Mouse (Mus musculus): ENCODE measurements around the gene Vezf1. TPM values are rescaled to one million over a fixed set of nuclear protein-coding genes. Genes with fewer than 3 reads are reported as not detected.

Vezf1 gene
- polyA plus RNA-seq, 1 experiment from 2014 or later = 70.1 TPM

DNA sequence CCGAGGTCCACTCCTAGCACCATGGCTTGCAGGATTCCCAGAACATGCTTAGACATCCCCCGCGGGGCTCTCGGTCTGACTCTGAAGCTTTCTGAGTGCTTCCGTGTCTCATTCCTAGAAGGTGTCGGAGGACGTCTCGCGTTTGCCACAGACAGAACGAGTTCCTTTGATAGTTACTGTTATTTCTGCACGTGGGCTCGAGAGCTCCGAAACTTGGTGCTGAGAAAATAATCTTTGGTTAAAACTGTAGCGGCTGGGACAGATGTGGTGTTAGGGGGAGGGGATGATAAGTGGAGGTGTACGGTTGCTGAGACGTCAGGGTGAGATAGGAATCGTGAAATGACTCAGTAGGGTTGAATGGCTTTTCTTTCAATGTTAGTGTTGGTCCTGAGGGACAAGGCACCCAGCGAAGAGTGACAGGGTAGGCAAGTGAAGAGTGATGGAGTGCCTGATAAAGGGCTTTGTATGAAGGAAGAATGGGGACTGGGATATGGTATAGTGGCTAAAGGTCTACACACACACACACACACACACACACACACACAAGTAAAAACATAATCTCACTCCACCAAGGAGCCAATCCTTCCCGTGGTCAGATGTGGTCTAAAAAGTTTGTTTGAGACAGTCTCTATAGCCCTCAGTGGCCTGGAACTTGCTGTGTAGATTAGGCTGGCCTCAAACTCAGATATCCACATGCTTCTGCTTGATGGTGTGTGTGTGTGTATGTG, 35.3 kb downstream of the Vezf1 start:
- H3K9ac ChIP-seq (replicated peaks) = no peak overlapping the region
- H3K9me3 ChIP-seq = no peaks in the 10 kb centered on the region
- H3K4me2 ChIP-seq (replicated peaks) = no peak overlapping the region
- 91% methylated on average over 19 of the region's 19 CpGs for WGBS
- peaks cover 50% of the 10 kb centered on the region for H3K4me1 ChIP-seq (replicated peaks)
- H3K27me3 ChIP-seq = 0 out of 2 replicates have a peak, but pooled peaks cover 3% of the 10 kb centered on the region
- no peak for ATAC-seq
- H3K4me3 ChIP-seq (replicated peaks) = no peak overlapping the region
- no peak overlapping the region for H3K27ac ChIP-seq
- H3K36me3 ChIP-seq = no peaks in the 10 kb centered on the region

DNA sequence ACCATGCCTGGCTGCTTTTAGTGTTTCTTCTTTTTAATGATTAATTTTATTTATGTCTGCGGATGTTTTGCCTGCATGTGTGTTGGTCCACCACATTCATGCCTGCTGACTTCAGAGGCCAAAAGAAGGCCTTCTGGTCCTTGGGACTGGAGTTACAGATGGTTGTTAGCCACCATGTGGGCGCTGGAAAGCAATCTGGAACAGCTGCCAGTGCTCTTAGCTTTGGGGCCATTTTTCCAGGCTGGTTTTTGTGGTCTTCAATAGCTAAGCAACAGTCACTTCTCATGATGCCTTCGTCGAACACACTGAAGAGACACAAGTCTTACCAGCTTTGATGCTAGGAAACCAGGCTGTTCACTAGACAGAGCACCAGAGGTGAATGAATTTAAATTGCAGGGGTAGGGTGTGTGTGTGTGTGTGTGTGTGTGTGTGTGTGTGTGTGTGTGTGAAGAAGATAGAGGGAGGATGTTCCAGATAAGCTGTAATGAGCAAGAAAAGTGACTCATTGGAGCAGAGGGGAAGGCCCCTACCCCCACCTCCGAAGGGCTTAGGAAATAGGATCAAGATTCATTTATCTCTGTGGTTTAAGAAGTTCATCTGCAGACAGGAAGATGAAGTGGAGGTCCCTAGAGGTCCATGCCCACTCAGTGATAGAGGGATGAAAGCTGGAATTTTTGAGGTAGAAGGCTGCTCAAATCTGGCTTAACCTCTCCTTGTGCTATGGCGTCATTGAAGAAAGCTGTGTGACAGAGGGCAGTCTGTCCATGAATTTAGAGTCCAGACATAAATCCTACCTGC, 37.6 kb downstream of the Vezf1 start:
- no peak for ATAC-seq
- WGBS = 77% methylated on average over 6 of the region's 6 CpGs
- peaks cover 45% of the 10 kb centered on the region for H3K4me1 ChIP-seq (replicated peaks)
- H3K27me3 ChIP-seq = no peaks in the 10 kb centered on the region
- H3K36me3 ChIP-seq = no peaks in the 10 kb centered on the region
- H3K27ac ChIP-seq = no peak overlapping the region
- no peak overlapping the region for H3K4me3 ChIP-seq (replicated peaks)
- H3K9me3 ChIP-seq = no peaks in the 10 kb centered on the region
- H3K4me2 ChIP-seq (replicated peaks) = no peak overlapping the region
- H3K9ac ChIP-seq (replicated peaks) = no peak overlapping the region

DNA sequence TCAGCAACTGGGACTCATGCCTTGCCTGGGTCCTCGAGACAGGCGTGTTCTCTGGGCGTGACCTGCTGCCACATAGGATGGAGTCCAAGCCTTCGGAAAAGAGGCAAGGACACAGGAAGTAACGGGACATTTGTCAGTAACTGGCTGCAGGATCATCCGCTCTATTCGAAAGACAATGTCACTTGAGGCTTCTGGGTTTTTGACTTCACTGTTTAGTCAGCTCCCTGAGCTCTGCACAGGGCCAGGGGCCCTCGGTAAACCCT, 38.1 kb downstream of the Vezf1 start:
- H3K27ac ChIP-seq = no peak overlapping the region
- H3K9me3 ChIP-seq = no peaks in the 10 kb centered on the region
- H3K27me3 ChIP-seq = no peaks in the 10 kb centered on the region
- WGBS = 76% methylated on average over 8 of the region's 8 CpGs
- no peaks in the 10 kb centered on the region for H3K36me3 ChIP-seq
- H3K9ac ChIP-seq (replicated peaks) = no peak overlapping the region
- H3K4me1 ChIP-seq (replicated peaks) = peaks cover 40% of the 10 kb centered on the region
- no peak overlapping the region for H3K4me2 ChIP-seq (replicated peaks)
- H3K4me3 ChIP-seq (replicated peaks) = no peak overlapping the region
- no peak for ATAC-seq

DNA sequence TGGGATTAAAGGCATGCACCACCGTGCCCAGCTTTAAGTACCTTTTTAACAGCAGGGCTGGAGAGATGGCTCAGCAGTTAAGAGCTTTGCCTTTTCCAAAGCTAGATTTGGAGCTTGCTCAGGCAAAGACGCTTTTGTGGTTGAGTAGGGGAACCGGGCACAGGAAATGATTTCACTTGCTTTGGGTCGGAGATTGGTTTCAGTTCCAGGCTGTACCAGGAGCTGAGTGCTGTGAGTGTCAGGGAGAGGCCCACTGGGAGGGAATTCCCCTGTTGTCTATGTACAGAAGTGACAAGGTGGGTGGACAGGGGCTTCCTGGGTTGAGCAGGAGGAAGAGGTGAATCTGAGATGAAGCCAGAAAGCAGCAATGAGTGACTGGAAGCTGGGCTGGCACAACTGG, 39.3 kb downstream of the Vezf1 start:
- H3K27me3 ChIP-seq = no peaks in the 10 kb centered on the region
- ATAC-seq = no peak
- no peaks in the 10 kb centered on the region for H3K9me3 ChIP-seq
- H3K4me1 ChIP-seq (replicated peaks) = peaks cover 41% of the 10 kb centered on the region
- WGBS = 85% methylated on average over 4 of the region's 4 CpGs
- H3K27ac ChIP-seq = no peak overlapping the region
- no peak overlapping the region for H3K4me2 ChIP-seq (replicated peaks)
- H3K36me3 ChIP-seq = no peaks in the 10 kb centered on the region
- no peak overlapping the region for H3K9ac ChIP-seq (replicated peaks)
- no peak overlapping the region for H3K4me3 ChIP-seq (replicated peaks)

DNA sequence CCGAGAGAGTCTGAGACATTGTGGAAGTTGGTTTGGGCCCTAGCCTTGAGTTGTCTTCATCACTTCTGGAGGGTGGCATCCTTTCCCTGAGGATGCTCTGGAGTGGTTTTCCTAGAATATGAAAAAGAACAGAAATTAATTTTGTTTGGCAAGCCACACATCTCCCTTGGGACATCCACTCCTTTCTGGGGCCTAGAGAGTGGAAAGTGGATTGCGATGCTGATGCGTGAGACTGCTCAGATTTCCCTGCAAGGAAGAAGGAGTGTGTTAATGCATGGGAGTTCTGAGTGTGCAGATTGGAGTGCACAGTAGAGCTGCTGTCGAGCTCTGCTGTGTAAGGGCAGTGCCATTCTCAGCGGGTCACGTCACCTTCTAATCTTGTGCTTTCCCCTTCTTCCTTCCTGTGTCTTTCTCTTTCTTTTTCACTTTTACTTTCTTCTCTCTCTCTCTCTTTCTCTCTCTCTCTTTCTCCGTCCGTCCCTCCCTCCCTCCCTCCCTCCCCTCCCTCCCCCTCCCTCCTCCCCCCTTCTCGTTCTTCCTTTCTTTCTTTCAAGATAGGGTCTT, 42.0 kb downstream of the Vezf1 start:
- ATAC-seq = no peak
- H3K4me1 ChIP-seq (replicated peaks) = peaks cover 56% of the 10 kb centered on the region
- H3K4me3 ChIP-seq (replicated peaks) = no peak overlapping the region
- no peak overlapping the region for H3K27ac ChIP-seq
- no peaks in the 10 kb centered on the region for H3K9me3 ChIP-seq
- WGBS = 71% methylated on average over 9 of the region's 9 CpGs
- no peaks in the 10 kb centered on the region for H3K27me3 ChIP-seq
- H3K9ac ChIP-seq (replicated peaks) = no peak overlapping the region
- no peak overlapping the region for H3K4me2 ChIP-seq (replicated peaks)
- no peaks in the 10 kb centered on the region for H3K36me3 ChIP-seq

DNA sequence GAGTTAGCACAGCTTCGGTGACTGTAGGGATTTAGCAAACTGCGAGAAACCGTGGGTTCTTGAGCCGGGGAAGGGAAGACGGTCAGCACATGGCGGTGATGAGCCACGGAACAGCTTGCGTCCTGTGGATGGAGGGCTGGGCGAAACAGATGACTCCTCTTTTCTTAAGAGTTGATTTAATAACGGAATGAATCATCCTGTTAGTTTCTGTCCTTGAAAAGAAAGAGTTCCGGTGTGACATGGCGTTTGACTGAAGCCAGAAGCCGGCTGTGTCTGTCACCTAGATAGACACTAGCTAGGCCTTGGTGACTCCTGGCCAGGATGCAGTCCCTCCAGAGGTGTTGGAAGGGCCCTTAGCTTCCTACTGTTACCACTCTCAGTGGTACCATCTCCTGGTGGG, 44.0 kb downstream of the Vezf1 start:
- peaks cover 56% of the 10 kb centered on the region for H3K4me1 ChIP-seq (replicated peaks)
- H3K27ac ChIP-seq = no peak overlapping the region
- H3K27me3 ChIP-seq = no peaks in the 10 kb centered on the region
- no peak overlapping the region for H3K4me3 ChIP-seq (replicated peaks)
- H3K36me3 ChIP-seq = no peaks in the 10 kb centered on the region
- H3K9ac ChIP-seq (replicated peaks) = no peak overlapping the region
- no peaks in the 10 kb centered on the region for H3K9me3 ChIP-seq
- no peak overlapping the region for H3K4me2 ChIP-seq (replicated peaks)
- ATAC-seq = no peak
- WGBS = 55% methylated on average over 13 of the region's 13 CpGs

DNA sequence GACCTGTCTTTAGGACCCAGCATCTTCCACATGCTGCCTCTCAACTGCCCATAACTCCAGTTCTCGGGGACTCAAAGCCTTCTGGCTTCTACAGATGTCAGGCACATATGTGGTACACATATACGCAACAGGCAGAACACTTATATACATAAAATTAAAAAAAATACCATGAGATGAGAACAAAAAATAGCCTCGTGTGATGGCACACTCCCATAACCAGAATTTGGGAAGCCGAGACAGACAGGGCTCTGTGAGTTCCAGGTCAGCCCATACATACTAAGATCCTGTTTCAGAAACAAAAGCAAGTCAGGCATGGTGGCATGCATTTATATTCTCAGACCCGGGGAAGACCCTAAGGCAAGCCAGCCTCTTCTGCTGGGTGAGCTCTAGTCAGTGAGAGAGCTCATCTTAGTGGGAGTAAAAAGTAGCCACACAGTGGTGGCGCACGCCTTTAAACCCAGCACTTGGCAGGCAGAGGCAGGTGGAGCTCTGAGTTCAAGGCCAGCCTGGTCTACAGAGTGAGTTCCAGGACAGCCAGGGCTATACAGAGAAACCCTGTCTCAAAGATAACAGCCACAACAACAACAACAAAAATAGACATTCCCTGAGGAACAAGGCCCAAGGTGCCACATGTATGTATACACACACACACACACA, 44.7 kb downstream of the Vezf1 start:
- no peak for ATAC-seq
- H3K9ac ChIP-seq (replicated peaks) = no peak overlapping the region
- no peaks in the 10 kb centered on the region for H3K27me3 ChIP-seq
- no peak overlapping the region for H3K27ac ChIP-seq
- H3K4me3 ChIP-seq (replicated peaks) = no peak overlapping the region
- peaks cover 60% of the 10 kb centered on the region for H3K4me1 ChIP-seq (replicated peaks)
- H3K4me2 ChIP-seq (replicated peaks) = no peak overlapping the region
- 74% methylated on average over 7 of the region's 7 CpGs for WGBS
- no peaks in the 10 kb centered on the region for H3K36me3 ChIP-seq
- no peaks in the 10 kb centered on the region for H3K9me3 ChIP-seq

DNA sequence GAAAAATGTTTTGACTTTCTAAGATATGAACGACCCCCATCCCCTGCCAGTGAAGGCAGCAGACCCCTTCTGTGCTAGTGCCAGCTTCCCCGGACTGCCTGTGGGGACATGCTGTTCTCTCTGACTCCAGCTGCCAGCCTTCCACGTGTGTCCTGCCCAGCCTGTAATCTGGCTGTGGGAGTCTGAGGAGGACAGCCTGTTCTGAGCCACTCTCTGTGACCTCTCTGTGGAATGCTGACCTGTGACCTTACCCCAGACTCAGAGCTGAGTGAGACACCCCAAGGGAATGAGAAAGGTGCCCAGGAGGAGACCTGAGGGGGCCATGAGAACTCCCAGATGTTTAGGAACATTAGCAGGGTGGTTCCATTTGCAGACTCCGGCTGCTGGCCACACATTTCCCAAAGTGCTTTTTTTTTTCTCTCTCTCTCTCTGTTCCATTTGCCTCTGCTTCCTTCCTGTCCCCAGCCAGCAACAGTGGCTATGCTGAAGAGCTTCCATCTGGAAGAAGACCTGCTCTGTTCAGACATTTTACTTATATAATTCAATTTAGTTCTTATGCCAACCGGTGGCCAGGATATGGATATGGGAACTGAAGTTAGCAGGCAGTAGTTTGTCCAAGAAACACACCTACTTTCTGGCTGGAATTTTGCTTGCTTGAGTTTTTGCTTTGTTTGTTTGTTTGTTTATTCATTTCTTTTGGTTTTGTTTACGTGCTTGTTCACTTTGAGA, 45.6 kb downstream of the Vezf1 start:
- H3K9ac ChIP-seq (replicated peaks) = no peak overlapping the region
- H3K9me3 ChIP-seq = no peaks in the 10 kb centered on the region
- no peak overlapping the region for H3K4me3 ChIP-seq (replicated peaks)
- WGBS = 59% methylated on average over 6 of the region's 6 CpGs
- ATAC-seq = no peak
- no peak overlapping the region for H3K27ac ChIP-seq
- no peaks in the 10 kb centered on the region for H3K27me3 ChIP-seq
- no peak overlapping the region for H3K4me2 ChIP-seq (replicated peaks)
- H3K36me3 ChIP-seq = no peaks in the 10 kb centered on the region
- peaks cover 64% of the 10 kb centered on the region for H3K4me1 ChIP-seq (replicated peaks)

DNA sequence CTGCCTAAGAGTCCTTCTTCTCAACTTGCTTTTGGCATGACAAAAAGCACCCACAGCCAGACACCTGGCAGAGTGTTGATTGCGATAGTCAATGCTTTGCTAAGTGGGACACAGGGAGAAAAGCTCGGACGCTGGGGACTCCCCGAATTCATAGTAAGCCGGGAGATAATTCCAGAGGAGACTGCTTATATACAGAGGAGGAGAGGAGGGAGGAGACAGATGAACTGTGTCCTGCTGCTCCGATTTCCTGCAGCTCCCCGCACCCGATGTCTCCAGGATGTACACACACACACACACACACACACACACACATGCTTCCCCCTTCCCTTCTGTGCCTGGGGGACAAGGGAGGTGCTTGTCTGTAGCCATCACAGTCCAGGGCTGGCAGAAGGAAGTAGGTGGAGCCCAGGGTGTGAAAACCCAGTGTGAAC, 46.8 kb downstream of the Vezf1 start:
- H3K27ac ChIP-seq = peak overlapping the region; percentile 35
- H3K27me3 ChIP-seq = no peaks in the 10 kb centered on the region
- H3K4me1 ChIP-seq (replicated peaks) = peaks cover 72% of the 10 kb centered on the region
- no peak for ATAC-seq
- no peak overlapping the region for H3K4me3 ChIP-seq (replicated peaks)
- H3K36me3 ChIP-seq = no peaks in the 10 kb centered on the region
- 39% methylated on average over 8 of the region's 8 CpGs for WGBS
- H3K9me3 ChIP-seq = no peaks in the 10 kb centered on the region
- peak overlapping the region; percentile 25; the same call in 1 of the 2 replicates for H3K9ac ChIP-seq (replicated peaks)
- no peak overlapping the region for H3K4me2 ChIP-seq (replicated peaks)

DNA sequence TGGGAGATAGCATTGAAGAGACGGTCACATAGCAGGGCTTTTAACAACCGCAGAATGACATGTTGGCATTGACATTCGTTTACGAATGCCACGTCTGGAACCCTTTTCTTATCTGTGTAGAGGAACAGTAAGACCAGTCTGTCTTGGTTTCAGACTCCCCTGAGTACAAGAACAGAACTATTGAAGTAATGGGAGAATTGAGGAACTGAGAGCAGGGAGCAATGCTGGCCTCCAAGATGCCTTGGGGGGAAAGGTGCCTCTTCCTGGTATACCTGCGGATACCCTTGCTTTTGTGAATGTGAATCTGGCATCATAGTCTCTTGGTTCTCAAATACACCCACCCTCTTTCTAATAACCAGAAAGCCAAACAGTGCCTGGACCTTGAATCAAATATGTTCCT, 48.5 kb downstream of the Vezf1 start:
- Histone ChIP-seq H3K4me1 (replicated peaks) (peaks cover 79% of the 10 kb centered on the region), H3K36me3 (no peaks in the 10 kb centered on the region), H3K27me3 (no peaks in the 10 kb centered on the region), H3K9ac (replicated peaks) (no peak overlapping the region), H3K9me3 (no peaks in the 10 kb centered on the region), H3K4me2 (replicated peaks) (no peak overlapping the region), H3K27ac (no peak overlapping the region), H3K4me3 (replicated peaks) (no peak overlapping the region)
- 90% methylated on average over 6 of the region's 6 CpGs for WGBS
- ATAC-seq = no peak

DNA sequence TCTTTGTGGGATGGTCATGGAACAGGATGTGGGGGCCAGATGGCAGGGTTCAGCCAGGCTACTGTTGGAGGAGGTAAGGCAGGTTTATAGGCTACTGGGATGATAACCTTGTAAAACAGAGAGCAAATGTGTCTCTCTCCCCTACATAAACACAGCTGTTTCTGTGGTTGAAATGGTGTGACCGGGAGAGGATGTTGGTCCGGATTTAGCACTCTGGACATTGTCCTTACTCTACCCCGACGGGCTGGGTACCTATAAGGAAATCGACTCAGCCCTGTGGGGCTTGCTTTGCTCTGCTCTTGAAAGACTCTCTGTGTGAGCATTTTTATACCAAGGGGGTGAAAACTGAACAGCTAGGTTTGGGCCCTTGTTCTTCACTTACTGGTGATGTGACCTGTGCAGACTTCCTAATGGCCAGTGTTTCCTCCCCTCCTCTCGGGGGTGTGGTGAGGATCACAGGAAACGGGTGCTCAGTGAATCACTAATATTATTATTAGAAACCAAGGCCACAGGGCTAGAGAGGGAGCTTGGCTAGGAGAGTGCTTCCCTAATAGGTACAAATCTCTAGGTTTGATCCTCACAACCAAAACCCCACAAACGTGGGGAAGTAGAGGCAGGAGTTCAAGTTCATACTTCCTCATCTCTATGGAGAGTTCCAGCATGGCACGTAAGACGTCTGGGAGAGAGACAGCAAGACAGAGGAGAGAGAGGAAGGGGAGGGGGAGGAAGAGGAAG, 49.4 kb downstream of the Vezf1 start:
- H3K36me3 ChIP-seq = no peaks in the 10 kb centered on the region
- no peak for ATAC-seq
- H3K4me3 ChIP-seq (replicated peaks) = no peak overlapping the region
- peaks cover 79% of the 10 kb centered on the region for H3K4me1 ChIP-seq (replicated peaks)
- peak overlapping the region; percentile 98 for H3K27ac ChIP-seq
- 0 out of 2 replicates have a peak overlapping the region, but pooled peaks have one; percentile 51 for H3K9ac ChIP-seq (replicated peaks)
- no peak overlapping the region for H3K4me2 ChIP-seq (replicated peaks)
- H3K27me3 ChIP-seq = no peaks in the 10 kb centered on the region
- WGBS = 71% methylated on average over 10 of the region's 10 CpGs
- H3K9me3 ChIP-seq = no peaks in the 10 kb centered on the region
